Mouse (Mus musculus) ES-Bruce4 (cell line): ENCODE data around the gene 1700025F22Rik.
"Not testable (repeated sequence)": the region's sequence is repeated elsewhere in the genome, so short reads cannot be mapped to it uniquely, and the experiment has no call there.

Experiments used
- CTCF ChIP-seq: IDR thresholded peaks from one replicate; pipeline ENCODE4 v1.8.1; 2011; ENCODE audit warnings: low read depth, low read length
- EP300 ChIP-seq: IDR thresholded peaks from 2 replicates; pipeline ENCODE4 v1.6.1; 2011; ENCODE audit warnings: low read depth, low read length; ENCODE audit not compliant: insufficient read depth

DNA sequence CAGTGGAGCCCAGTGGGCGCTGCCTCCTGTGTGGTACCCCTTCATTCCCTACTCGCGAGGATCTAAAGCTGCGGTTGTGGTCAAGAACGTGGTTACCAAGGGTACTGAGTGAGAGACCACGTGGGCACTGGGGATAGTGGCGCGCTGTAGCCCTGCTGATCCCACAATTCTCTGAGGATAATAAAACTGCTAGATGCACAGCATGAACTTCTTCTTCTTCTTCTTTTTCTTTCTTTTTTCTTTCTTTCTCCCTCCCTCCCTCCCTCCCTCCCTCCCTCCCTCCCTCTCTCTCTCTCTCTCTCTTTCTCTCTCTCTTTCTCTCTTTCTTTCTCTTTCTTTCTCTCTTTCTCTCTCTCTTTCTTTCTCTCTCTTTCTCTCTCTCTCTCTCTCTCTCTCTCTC lies 34.3 kb downstream of the 1700025F22Rik start, which contains the start of gene 1700017D01Rik:
- TF ChIP-seq CTCF, EP300: not testable (repeated sequence)
